Mouse (Mus musculus): ENCODE data around the gene Gpn1. TPM values are rescaled to one million over a fixed set of nuclear protein-coding genes. Genes with fewer than 3 reads are reported as not detected.

Gene Gpn1
- 26.4 TPM for polyA plus RNA-seq (2014; fragmentation: Illumina TruSeq; extraction: RNeasy Lipid Tissue Mini Kit (QIAGEN cat#74804); ENCODE audit: low read depth, low replicate concordance)

GRCm38 (mm10) chr5:31494513-31495297 lies at the start of gene Gpn1:
Gene Gpn1, plus strand, starts transcription at chr5:31494741.

GRCm38 (mm10) chr5:31451878-31452561 lies 42.5 kb upstream of the Gpn1 start, which contains the start of gene Zfp512:
Gene Zfp512, plus strand, starts transcription at chr5:31452431.

GRCm38 (mm10) chr5:31485440-31485839 lies 9.1 kb upstream of the Gpn1 start, which contains the start of gene 4930548H24Rik:
Gene 4930548H24Rik, plus strand, starts transcription at chr5:31485740.

GRCm38 (mm10) chr5:31526354-31527116 lies 32.0 kb downstream of the Gpn1 start, which contains the start of gene Slc4a1ap:
Gene Slc4a1ap, plus strand, starts transcription at chr5:31526995.

GRCm38 (mm10) chr5:31527707-31528106 lies 33.2 kb downstream of the Gpn1 start, which contains the start of gene Supt7l:
Gene Supt7l, minus strand, starts transcription at chr5:31527807.

Other genes starting within 250 kb of the Gpn1 start
- gene Krtcap3, start 243.1 kb upstream of the Gpn1 start, polyA plus RNA-seq (2014; fragmentation: Illumina TruSeq; extraction: RNeasy Lipid Tissue Mini Kit (QIAGEN cat#74804); ENCODE audit: low read depth, low replicate concordance) = 1.5 TPM
- gene Ift172, start 203.6 kb upstream of the Gpn1 start, polyA plus RNA-seq (2014; fragmentation: Illumina TruSeq; extraction: RNeasy Lipid Tissue Mini Kit (QIAGEN cat#74804); ENCODE audit: low read depth, low replicate concordance) = 11.9 TPM
- 3.0 TPM for gene Fndc4, start 198.7 kb upstream of the Gpn1 start, polyA plus RNA-seq (2014; fragmentation: Illumina TruSeq; extraction: RNeasy Lipid Tissue Mini Kit (QIAGEN cat#74804); ENCODE audit: low read depth, low replicate concordance)
- gene Gckr, start 197.3 kb upstream of the Gpn1 start, polyA plus RNA-seq (2014; fragmentation: Illumina TruSeq; extraction: RNeasy Lipid Tissue Mini Kit (QIAGEN cat#74804); ENCODE audit: low read depth, low replicate concordance) = not detected
- 20.2 TPM for gene Zfp512, start 42.3 kb upstream of the Gpn1 start, polyA plus RNA-seq (2014; fragmentation: Illumina TruSeq; extraction: RNeasy Lipid Tissue Mini Kit (QIAGEN cat#74804); ENCODE audit: low read depth, low replicate concordance)
- not detected for gene 4930548H24Rik, start 9.0 kb upstream of the Gpn1 start, polyA plus RNA-seq (2014; fragmentation: Illumina TruSeq; extraction: RNeasy Lipid Tissue Mini Kit (QIAGEN cat#74804); ENCODE audit: low read depth, low replicate concordance)
- gene Slc4a1ap, start 32.3 kb downstream of the Gpn1 start, polyA plus RNA-seq (2014; fragmentation: Illumina TruSeq; extraction: RNeasy Lipid Tissue Mini Kit (QIAGEN cat#74804); ENCODE audit: low read depth, low replicate concordance) = 48.0 TPM
- gene Supt7l, start 33.1 kb downstream of the Gpn1 start, polyA plus RNA-seq (2014; fragmentation: Illumina TruSeq; extraction: RNeasy Lipid Tissue Mini Kit (QIAGEN cat#74804); ENCODE audit: low read depth, low replicate concordance) = 15.8 TPM
- gene Mrpl33, start 102.2 kb downstream of the Gpn1 start, polyA plus RNA-seq (2014; fragmentation: Illumina TruSeq; extraction: RNeasy Lipid Tissue Mini Kit (QIAGEN cat#74804); ENCODE audit: low read depth, low replicate concordance) = 76.9 TPM
- gene Rbks, start 202.9 kb downstream of the Gpn1 start, polyA plus RNA-seq (2014; fragmentation: Illumina TruSeq; extraction: RNeasy Lipid Tissue Mini Kit (QIAGEN cat#74804); ENCODE audit: low read depth, low replicate concordance) = 11.9 TPM
- 70.3 TPM for gene Babam2, start 202.9 kb downstream of the Gpn1 start, polyA plus RNA-seq (2014; fragmentation: Illumina TruSeq; extraction: RNeasy Lipid Tissue Mini Kit (QIAGEN cat#74804); ENCODE audit: low read depth, low replicate concordance)

Data from kidney, adult 10 weeks (tissue).